Mouse (Mus musculus): ENCODE measurements around the gene Npepl1.

Npepl1 gene

GRCm38 (mm10) chr2:174110783-174111549 lies 817 bp downstream of the Npepl1 start:
- peak; percentile 59 for DNase-seq

GRCm38 (mm10) chr2:174112931-174113330 lies 2.8 kb downstream of the Npepl1 start:
- no peak for DNase-seq

- DNase-seq: no peak
Observed at GRCm38 (mm10) chr2:174114148-174114864, 4.2 kb downstream of the Npepl1 start.

GRCm38 (mm10) chr2:174116929-174117328 lies 6.8 kb downstream of the Npepl1 start:
- DNase-seq: no peak

GRCm38 (mm10) chr2:174118141-174118540 lies 8.0 kb downstream of the Npepl1 start:
- DNase-seq: no peak

GRCm38 (mm10) chr2:174119259-174119658 lies 9.1 kb downstream of the Npepl1 start:
- DNase-seq: no peak

GRCm38 (mm10) chr2:174120631-174121030 lies 10.5 kb downstream of the Npepl1 start:
- DNase-seq: no peak

- no peak for DNase-seq
Observed at GRCm38 (mm10) chr2:174121411-174121947, 11.3 kb downstream of the Npepl1 start.

- no peak for DNase-seq
Observed at GRCm38 (mm10) chr2:174122331-174122730, 12.2 kb downstream of the Npepl1 start.

- DNase-seq: no peak
Observed at GRCm38 (mm10) chr2:174123731-174124130, 13.6 kb downstream of the Npepl1 start.

- peak; percentile 72 for DNase-seq
Observed at GRCm38 (mm10) chr2:174126522-174127375, 16.6 kb downstream of the Npepl1 start.

- no peak for DNase-seq
Observed at GRCm38 (mm10) chr2:174127376-174127713, 17.2 kb downstream of the Npepl1 start.

- no peak for DNase-seq
Observed at GRCm38 (mm10) chr2:174128926-174129325, 18.8 kb downstream of the Npepl1 start.

- DNase-seq: no peak
Observed at GRCm38 (mm10) chr2:174130468-174131097, 20.4 kb downstream of the Npepl1 start.

GRCm38 (mm10) chr2:174132413-174132969 lies 22.3 kb downstream of the Npepl1 start:
- no peak for DNase-seq

- no peak for DNase-seq
Observed at GRCm38 (mm10) chr2:174159035-174159434, 48.9 kb downstream of the Npepl1 start.

GRCm38 (mm10) chr2:174160461-174160860 lies 50.3 kb downstream of the Npepl1 start:
- DNase-seq: no peak

Measured in thymus, postnatal 14 days (tissue).